Mouse (Mus musculus): ENCODE data around the gene Lpcat4. TPM values are rescaled to one million over a fixed set of nuclear protein-coding genes. Genes with fewer than 3 reads are reported as not detected.
"Not testable (repeated sequence)": the region's sequence is repeated elsewhere in the genome, so short reads cannot be mapped to it uniquely, and the experiment has no call there.

The Lpcat4 gene
- total RNA-seq, 4 experiments from 2014 or later = 153 to 175 (median 161) TPM

DNA sequence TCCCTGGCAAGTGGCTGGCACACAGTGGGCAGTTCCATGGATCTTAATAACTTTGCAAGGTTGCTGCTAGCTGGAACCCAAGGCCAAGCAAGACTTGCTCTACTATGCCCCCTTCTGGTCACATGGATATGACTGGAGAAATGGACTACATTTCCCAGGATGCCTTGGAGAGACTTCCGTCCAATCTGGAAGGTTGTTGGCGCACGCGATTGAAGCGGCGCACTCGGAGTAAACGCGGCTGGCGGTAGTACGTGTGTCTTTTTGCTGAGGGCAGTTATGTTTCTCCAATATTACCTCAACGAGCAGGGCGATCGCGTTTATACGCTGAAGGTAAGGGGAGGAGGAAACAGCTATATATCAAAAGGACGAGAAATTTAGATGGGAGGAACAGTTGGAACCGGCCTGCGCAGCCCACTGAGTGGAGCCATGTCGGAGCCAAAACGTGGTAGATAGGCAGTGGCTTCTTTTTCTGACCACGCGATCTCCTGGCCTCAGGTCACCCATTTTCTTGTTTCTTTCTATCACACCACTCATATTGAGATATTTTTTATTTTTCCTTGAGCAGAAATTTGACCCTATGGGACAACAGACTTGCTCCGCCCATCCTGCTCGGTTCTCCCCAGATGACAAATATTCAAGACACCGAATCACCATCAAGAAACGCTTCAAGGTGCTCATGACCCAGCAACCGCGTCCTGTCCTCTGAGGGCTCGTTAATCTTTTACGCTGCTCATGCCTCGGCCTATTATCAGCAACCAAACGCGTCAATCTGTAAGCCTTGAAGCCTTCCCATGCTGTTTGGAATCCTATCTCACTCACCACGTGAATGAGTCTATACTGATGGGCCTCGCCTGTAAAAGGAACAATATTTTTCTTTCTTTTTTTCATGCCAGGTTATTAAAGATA, 22.7 kb downstream of the Lpcat4 start, which contains the start of gene Nop10:
Nop10 (plus strand) TSS at position 179 of the 906 bp plus-strand sequence.
- DNase-seq (ENCODE audit: low spot score in 2 of 2) = peak; percentile 78 to 84

DNA sequence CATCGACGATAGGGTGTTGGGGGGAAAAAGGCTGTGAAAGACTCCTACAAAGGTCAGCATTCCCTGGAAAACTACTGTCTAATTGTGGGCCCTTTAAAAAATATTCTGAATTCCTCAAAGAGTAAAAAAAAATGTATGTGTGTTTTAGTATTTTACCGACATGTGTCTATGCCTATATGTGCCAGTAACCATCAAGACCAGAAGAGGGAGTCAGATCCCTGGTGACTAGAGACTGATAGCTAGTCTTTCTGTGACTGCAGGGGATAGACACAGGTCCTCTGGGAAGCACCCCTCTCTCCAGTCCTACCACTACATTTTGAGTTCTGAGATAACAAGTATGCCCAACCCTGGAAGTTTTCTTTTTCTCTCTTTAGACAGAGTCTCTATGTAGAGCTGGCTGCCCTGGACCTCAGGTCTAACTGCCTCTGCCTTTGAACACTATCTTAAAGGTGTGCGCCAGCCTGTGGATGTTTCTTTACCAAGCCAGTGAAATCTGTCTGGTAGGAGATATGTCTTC, 23.6 kb downstream of the Lpcat4 start:
- DNase-seq (ENCODE audit: low spot score in 2 of 2) = no peak

- no peak for DNase-seq (ENCODE audit: low spot score in 2 of 2)
These were observed 25.1 kb downstream of the Lpcat4 start for GRCm38 (mm10) chr2:112264364-112264763.

GRCm38 (mm10) chr2:112265448-112266241, 26.4 kb downstream of the Lpcat4 start, which contains the start of gene Slc12a6:
Gene Slc12a6, plus strand, starts transcription at chr2:112265825.
- peak; percentile 79 to 88 for DNase-seq (ENCODE audit: low spot score in 2 of 2)

GRCm38 (mm10) chr2:112266242-112266592, 26.9 kb downstream of the Lpcat4 start, which contains the start of gene Gm21985:
Gene Gm21985, plus strand, starts transcription at chr2:112266314.
- DNase-seq (ENCODE audit: low spot score in 2 of 2) = no peak

DNA sequence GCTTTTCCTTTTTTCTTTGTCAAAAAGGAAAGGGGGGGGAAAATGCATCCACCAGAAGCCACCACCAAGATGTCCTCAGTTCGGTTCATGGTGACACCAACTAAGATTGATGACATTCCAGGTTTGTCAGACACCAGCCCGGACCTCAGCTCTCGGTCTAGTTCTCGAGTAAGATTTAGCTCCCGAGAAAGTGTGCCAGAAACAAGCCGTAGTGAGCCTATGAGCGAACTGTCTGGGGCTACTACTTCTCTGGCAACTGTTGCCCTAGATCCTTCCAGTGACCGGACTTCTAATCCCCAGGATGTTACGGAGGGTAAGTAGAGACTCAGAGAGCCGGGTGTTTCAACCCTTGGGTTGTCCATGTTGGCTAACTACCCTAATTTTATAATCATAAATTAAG, 27.5 kb downstream of the Lpcat4 start:
- no peak for DNase-seq (ENCODE audit: low spot score in 2 of 2)

DNA sequence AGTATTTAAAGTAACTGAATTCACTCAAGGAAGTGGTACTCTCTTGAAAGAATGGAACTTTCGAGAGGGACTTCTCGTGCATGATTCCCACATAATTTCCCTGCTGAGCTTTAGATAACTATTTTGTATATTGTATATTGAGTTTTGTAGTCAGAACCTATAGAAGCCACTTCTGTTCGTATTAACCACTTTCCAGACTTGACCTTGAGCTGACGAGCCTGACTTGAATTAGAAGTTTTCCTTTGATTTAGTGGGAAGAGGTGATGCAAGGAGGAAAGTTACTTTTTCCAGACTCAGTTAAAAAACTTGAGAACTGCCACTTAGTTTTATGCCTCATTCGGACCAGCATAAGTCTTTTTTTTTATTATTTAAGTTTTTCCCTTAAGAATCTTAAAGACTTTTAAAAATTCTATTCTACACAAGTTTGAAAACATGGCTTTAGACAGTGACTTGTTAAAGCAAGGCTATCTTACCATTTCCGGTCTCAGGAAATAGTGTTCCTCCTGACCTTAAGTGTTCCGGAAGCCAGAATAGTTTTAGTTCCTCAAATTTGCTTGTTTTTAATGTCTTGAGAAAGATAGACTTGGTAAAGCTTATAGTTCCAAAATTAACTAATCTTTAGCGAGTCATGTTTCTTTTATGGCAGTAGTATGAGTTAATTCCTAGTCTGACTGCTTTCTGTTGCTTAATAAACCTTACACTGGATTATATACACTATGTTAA, 28.4 kb downstream of the Lpcat4 start:
- no peak for DNase-seq (ENCODE audit: low spot score in 2 of 2)

- no peak for DNase-seq (ENCODE audit: low spot score in 2 of 2)
These were observed 30.7 kb downstream of the Lpcat4 start for GRCm38 (mm10) chr2:112270011-112270410.

- DNase-seq (ENCODE audit: low spot score in 2 of 2) = no peak
These were observed 33.6 kb downstream of the Lpcat4 start for GRCm38 (mm10) chr2:112272909-112273308.

DNA sequence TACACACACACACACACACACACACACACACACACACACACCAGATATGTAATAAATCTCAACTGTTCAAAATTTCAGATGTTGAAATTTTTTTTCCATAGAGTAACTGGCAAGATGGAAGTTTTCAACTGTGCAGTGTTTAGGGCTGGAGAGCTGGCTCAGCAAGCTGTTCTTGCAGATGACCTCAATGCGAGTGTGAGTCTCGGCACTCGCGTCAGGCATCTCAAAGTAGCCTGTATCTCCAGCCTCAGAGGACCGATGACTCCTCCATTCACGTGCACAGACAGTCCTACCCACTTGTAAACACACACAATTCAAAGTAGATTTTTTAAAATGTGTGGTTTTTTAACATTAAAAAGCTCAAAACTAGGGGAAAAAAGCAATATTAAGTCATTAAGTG, 34.2 kb downstream of the Lpcat4 start:
- no peak for DNase-seq (ENCODE audit: low spot score in 2 of 2)

DNA sequence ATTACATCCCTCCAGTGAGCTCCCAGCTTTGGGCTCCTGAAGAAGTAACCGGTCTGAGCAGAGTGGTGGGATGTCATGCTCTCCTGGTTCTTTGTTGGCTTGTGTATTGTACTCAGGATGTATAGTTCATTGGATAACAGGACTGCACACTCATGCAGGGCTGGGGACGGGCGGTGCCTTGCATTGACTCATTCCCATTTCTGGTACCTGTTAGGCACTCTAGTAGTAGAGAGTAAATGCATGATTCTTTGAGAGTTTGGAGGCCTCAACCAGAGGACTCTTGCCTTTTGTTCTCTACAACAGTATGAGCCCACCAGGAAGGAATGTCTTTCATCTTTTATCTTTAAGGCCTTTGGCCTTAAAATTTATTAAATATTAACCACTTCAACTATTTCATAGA, 37.6 kb downstream of the Lpcat4 start:
- DNase-seq (ENCODE audit: low spot score in 2 of 2) = no peak

DNA sequence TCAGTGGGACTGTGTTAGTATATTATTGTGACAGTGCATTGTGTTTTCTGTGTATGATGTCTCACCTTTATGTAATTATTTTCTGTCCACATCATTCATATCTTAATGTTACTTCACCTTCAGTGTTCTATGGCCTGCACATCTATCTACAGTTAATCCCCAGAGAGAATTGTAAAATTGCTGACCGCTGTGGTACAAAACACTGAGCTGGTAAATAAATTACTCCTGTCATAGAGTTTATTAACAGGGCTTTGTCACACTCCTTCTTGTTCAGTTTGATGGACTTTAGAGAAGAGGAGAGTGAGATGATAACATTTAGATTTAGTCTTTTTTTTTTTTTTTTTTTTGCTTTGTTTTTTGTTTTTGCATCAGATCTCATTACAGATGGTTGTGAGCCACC, 43.6 kb downstream of the Lpcat4 start:
- no peak for DNase-seq (ENCODE audit: low spot score in 2 of 2)

DNA sequence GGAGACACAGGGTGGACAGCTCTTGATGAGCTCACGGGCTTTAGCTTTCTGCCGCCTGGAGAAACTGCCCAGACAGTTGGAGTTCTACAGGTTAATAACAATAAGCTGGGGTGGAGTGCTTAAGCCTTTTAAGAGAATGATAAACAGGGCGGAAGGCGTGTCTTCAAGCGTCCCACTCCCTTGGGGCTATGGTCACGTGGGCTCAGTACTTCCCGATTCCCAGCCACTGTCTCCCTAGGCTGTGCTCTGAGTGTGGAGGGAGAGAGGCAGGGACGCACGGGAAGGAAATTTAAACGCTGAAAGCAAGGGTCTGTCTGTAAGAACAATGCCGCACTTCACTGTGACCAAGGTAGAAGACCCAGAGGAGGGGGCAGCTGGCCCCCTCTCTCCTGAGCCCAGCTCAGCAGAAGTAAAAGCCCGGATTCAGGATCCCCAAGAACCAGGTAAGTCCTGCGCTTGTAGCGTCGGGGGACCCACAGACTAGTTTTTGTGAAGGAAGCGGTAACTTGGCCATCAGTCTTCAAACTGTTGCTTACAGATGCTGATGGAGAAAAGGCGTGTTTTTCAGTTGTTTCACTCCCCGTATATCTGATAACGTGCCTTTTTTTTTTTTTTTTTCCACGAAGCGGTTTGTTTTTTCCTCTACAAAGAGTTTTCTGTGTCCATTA, 45.2 kb downstream of the Lpcat4 start:
- no peak for DNase-seq (ENCODE audit: low spot score in 2 of 2)

DNA sequence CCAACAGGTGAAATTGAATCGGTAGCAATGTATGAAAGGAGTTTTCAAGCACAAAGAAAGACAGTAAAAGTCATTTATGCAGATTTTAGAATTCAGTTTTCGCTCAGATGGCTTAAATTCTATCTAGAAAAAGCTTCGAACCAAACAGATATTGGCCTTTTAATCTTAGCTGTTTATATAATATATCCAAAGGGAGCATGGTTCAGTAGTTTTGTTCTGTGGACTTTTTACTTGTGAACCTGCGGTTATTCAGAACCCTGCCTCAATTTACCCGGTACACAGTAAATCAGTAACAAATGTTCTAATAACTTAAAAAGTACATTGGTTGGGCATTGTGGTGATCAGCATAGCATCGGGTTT, 45.7 kb downstream of the Lpcat4 start:
- no peak for DNase-seq (ENCODE audit: low spot score in 2 of 2)

DNA sequence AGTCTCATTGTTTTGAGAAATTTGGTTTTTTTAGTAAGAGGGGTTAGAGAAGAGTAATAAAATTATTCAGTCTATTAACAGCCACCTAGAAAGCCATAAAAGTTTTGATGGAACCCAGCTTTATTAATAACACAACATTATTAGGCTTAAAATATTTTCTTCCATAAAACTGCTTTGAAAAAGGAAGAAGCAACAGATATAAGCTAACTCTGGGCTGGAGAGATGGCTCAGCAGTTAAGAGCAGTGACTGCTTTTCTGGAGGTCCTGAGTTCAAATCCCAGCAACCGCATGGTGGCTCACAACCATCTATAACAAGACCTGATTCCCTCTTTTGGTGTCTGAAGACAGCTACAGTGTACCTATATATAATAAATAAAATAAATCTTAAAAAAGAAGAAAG, 46.8 kb downstream of the Lpcat4 start:
- DNase-seq (ENCODE audit: low spot score in 2 of 2) = not testable (repeated sequence)

DNA sequence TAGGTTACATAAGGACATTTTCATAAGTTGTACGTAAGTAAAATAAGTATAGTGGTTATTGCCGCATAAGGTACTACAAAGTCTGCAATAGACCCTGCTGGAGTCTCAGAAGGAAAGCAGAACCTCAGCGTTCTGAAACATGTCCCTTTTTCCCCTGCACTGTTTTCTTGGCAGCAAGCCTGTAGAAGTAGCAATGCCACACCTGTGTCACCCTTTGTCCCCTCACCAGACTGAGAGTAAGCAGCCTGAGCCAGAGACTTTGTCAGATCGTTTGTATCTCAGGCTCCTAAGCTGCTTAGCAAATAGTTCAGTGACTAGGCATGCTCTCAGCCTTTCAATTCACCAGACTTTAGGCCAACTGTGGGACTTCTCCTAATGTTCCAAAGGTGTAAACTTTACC, 47.8 kb downstream of the Lpcat4 start:
- DNase-seq (ENCODE audit: low spot score in 2 of 2) = no peak

- no peak for DNase-seq (ENCODE audit: low spot score in 2 of 2)
These were observed 50.2 kb downstream of the Lpcat4 start for GRCm38 (mm10) chr2:112289507-112289906.

DNA sequence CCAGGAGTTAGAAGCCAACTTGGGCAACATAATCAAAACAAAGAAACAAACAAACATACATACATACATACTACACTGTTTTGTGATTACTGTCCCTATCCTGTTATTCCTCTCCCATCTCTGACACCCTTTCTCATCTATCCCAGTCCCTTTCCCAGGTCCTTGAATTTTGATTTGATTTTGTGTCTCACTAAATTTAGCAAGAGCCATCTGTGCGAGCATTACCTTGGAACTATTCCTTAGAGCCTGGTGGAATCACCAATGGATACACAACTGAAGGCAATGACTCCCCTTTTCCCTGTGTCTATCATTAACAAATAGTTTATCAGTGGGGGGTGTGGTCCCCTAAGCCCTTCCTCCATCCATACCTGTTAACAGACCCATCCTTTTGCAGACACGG, 53.6 kb downstream of the Lpcat4 start:
- DNase-seq (ENCODE audit: low spot score in 2 of 2) = no peak

DNA sequence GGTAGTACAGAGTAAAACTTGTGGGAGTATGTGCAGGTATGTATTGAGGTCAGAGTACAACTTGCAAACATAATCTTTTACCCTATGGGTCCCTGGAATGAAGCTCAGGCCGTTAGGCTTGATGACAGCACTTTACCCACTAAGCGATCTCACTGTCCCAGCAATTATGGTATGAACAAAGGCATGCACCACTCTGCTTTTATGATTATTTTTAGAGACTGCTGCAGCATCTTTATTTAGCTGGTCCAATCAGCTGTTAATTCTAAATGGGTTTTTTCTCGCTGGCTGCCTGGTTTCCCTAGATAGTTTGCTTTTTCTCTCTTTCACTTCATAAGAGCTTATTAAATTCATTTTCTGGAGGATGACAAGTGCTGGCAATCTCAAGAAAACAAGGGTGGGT, 56.9 kb downstream of the Lpcat4 start:
- DNase-seq (ENCODE audit: low spot score in 2 of 2) = no peak
